Mouse (Mus musculus) embryonic facial prominence, embryonic 12.5 days (tissue): ENCODE data around the gene Tec. TPM values are rescaled to one million over a fixed set of nuclear protein-coding genes. Genes with fewer than 3 reads are reported as not detected.
A peak's percentile ranks its signal among the peaks of the same experiment; 100 is the strongest.

ENCODE experiments used
- ATAC-seq: fragments of 200-750 bp; cut with Nextera tagmentation; 2 replicates; pipeline ENCODE4 v1.8.0; 2017; ENCODE audit not compliant: insufficient number of reproducible peaks, insufficient read depth, low FRiP score, low TSS enrichment
- H3K27ac ChIP-seq: fragments of 300-500 bp; sonication (generic); 2 replicates; pipeline ENCODE4 v1.5.1; 2016; ENCODE audit warnings: mild to moderate bottlenecking
- H3K27me3 ChIP-seq: fragments of 300-500 bp; sonication (generic); 2 replicates; pipeline ENCODE4 v1.6.1; 2016; ENCODE audit warnings: mild to moderate bottlenecking, moderate library complexity
- H3K36me3 ChIP-seq: fragments of 300-500 bp; sonication (generic); 2 replicates; pipeline ENCODE4 v1.6.1; 2016; ENCODE audit warnings: mild to moderate bottlenecking
- H3K4me1 ChIP-seq: fragments of 300-500 bp; sonication (generic); 2 replicates; pipeline ENCODE4 v1.6.1; 2016
- H3K4me2 ChIP-seq: fragments of 300-500 bp; sonication (generic); replicated peaks from 2 replicates; pipeline ENCODE4 v1.6.1; 2016; ENCODE audit warnings: mild to moderate bottlenecking, moderate library complexity
- H3K4me3 ChIP-seq: fragments of 300-500 bp; sonication (generic); 2 replicates; pipeline ENCODE4 v1.5.1; 2016; ENCODE audit warnings: mild to moderate bottlenecking
- H3K9ac ChIP-seq: fragments of 300-500 bp; sonication (generic); 2 replicates; pipeline ENCODE4 v1.6.1; 2016; ENCODE audit warnings: mild to moderate bottlenecking, moderate library complexity
- H3K9me3 ChIP-seq: fragments of 300-500 bp; sonication (generic); 2 replicates; pipeline ENCODE4 v1.6.1; 2016; ENCODE audit warnings: mild to moderate bottlenecking, moderate library complexity
- WGBS: fragments of 180-500 bp; shearing (Covaris S2); methylation state at CpG from one replicate; pipeline ENCODE4 v1.1.7; 2016; 5-methylcytosine and 5-hydroxymethylcytosine counted together
- polyA plus RNA-seq: library from polyadenylated mRNA; unstranded; fragments of >200 nt; fragmentation: Nextera tagmentation; extraction: Ambion mirVana; gene quantifications from 2 replicates; pipeline ENCODE4 v1.2.1, GENCODE M21; 2016

The Tec gene
- polyA plus RNA-seq, 1 experiment from 2014 or later, result 3.3 TPM

- Histone ChIP-seq H3K9ac (no peak overlapping the region), H3K4me1 (no peaks in the 10 kb centered on the region), H3K27me3 (no peaks in the 10 kb centered on the region), H3K27ac (no peak overlapping the region), H3K9me3 (no peaks in the 10 kb centered on the region), H3K4me3 (no peak overlapping the region), H3K36me3 (no peaks in the 10 kb centered on the region), H3K4me2 (no peak overlapping the region)
- WGBS, result 80% methylated on average over 18 of the region's 18 CpGs
- no peak for ATAC-seq
Observed at GRCm38 (mm10) chr5:72904903-72905790, 36.9 kb upstream of the Tec start.

DNA sequence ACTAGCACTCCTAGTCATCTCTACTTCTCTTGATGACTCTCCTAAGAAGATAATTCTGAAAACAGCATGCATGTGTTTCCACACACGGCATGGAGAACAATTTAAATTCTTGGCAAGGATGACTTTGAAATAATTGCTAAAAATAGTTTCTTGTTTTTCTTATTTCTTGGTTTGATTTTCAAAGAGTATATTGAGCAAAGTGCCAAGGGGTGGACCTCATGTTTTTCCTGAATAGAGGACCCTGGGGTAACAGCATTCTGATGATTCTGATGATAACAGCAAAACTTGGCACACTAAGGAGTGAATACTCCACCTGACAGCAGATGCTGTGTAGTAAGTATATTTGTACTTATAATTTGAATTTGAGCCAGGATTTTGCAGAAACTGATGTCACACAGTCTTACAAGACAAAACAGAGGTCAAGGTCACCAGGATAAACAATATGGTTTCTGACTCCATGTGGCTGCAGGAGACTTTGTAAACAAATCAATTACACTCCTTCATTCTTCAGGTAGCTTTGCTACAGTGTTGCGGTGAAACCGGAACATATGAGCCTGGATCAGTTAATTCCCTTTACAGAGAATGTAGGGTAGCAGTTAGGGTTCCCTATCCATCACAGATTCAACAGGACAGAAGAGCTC lies 34.7 kb upstream of the Tec start:
- no peak overlapping the region for H3K27ac ChIP-seq
- H3K36me3 ChIP-seq, result no peaks in the 10 kb centered on the region
- H3K9ac ChIP-seq, result no peak overlapping the region
- H3K27me3 ChIP-seq, result no peaks in the 10 kb centered on the region
- H3K4me3 ChIP-seq, result no peak overlapping the region
- H3K4me2 ChIP-seq, result no peak overlapping the region
- H3K4me1 ChIP-seq, result no peaks in the 10 kb centered on the region
- H3K9me3 ChIP-seq, result no peaks in the 10 kb centered on the region
- ATAC-seq, result no peak
- whole genome bisulfite sequencing, result 82% methylated on average over 3 of the region's 3 CpGs

DNA sequence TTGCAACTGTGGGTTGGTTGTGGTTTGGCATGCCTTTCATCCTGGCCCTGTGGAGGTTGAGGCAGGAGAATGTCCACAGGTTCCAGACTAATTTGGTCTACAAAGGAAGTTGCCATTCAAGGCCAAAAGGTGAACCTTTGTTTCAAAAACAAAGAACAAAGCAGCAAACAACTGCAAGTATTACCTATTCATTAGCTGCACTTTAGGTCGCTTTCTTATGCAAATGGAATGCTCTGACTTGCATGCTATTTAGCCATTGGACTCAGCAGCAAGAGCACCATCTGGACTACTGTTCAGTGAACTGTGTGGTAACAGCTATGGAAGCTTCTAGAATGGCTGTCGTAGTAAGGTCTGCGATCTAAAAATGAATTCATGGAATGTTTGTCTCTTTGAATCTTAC lies 34.0 kb upstream of the Tec start:
- H3K9me3 ChIP-seq, result no peaks in the 10 kb centered on the region
- H3K4me2 ChIP-seq, result no peak overlapping the region
- H3K27ac ChIP-seq, result no peak overlapping the region
- H3K4me1 ChIP-seq, result no peaks in the 10 kb centered on the region
- H3K4me3 ChIP-seq, result no peak overlapping the region
- ATAC-seq, result no peak
- H3K27me3 ChIP-seq, result no peaks in the 10 kb centered on the region
- no peak overlapping the region for H3K9ac ChIP-seq
- WGBS, result 76% methylated on average over 3 of the region's 3 CpGs
- H3K36me3 ChIP-seq, result no peaks in the 10 kb centered on the region

GRCm38 (mm10) chr5:72901866-72902265 lies 33.6 kb upstream of the Tec start:
- WGBS, result 91% methylated on average over 4 of the region's 4 CpGs
- no peak overlapping the region for H3K27ac ChIP-seq
- ATAC-seq, result no peak

GRCm38 (mm10) chr5:72899255-72899654 lies 31.0 kb upstream of the Tec start:
- 88% methylated on average over 8 of the region's 8 CpGs for WGBS

More at GRCm38 (mm10) chr5:72901866-72902265, 33.6 kb upstream of the Tec start:
- no peaks in the 10 kb centered on the region for H3K36me3 ChIP-seq
- no peaks in the 10 kb centered on the region for H3K9me3 ChIP-seq
- no peaks in the 10 kb centered on the region for H3K27me3 ChIP-seq
- no peak overlapping the region for H3K4me3 ChIP-seq
- no peaks in the 10 kb centered on the region for H3K4me1 ChIP-seq
- no peak overlapping the region for H3K9ac ChIP-seq
- no peak overlapping the region for H3K4me2 ChIP-seq

DNA sequence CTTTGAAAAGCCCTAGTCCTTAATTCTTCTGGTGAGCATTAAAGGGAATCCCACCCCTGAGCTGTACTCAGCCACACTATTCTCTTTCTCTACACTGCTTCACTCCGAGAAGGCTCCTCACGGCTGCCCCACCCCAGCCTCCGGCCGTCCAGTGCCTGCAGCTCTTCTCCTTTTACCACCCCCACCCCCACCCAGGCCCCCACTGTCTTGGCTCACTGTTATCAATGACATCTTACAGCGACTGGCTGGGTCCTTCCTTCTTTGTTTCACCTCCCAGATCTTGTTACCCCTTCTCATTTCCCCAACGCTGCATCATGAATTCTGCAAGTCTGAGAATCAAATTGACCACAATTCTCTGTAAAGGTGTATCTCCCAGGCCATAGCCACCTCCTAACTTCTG lies 29.7 kb upstream of the Tec start:
- 47% methylated on average over 6 of the region's 6 CpGs for WGBS
- no peaks in the 10 kb centered on the region for H3K4me1 ChIP-seq
- no peaks in the 10 kb centered on the region for H3K36me3 ChIP-seq
- no peak overlapping the region for H3K27ac ChIP-seq
- no peak for ATAC-seq
- H3K4me3 ChIP-seq, result no peak overlapping the region
- H3K27me3 ChIP-seq, result no peaks in the 10 kb centered on the region
- no peak overlapping the region for H3K9ac ChIP-seq
- no peak overlapping the region for H3K4me2 ChIP-seq
- no peaks in the 10 kb centered on the region for H3K9me3 ChIP-seq

More at GRCm38 (mm10) chr5:72899255-72899654, 31.0 kb upstream of the Tec start:
- no peak overlapping the region for H3K27ac ChIP-seq
- H3K9me3 ChIP-seq, result no peaks in the 10 kb centered on the region
- H3K9ac ChIP-seq, result no peak overlapping the region
- H3K36me3 ChIP-seq, result no peaks in the 10 kb centered on the region
- no peak overlapping the region for H3K4me3 ChIP-seq
- ATAC-seq, result no peak
- no peaks in the 10 kb centered on the region for H3K27me3 ChIP-seq
- no peak overlapping the region for H3K4me2 ChIP-seq
- H3K4me1 ChIP-seq, result no peaks in the 10 kb centered on the region

- 78% methylated on average over 18 of the region's 18 CpGs for WGBS
- H3K27ac ChIP-seq, result no peak overlapping the region
Observed at GRCm38 (mm10) chr5:72896478-72897279, 28.4 kb upstream of the Tec start.

DNA sequence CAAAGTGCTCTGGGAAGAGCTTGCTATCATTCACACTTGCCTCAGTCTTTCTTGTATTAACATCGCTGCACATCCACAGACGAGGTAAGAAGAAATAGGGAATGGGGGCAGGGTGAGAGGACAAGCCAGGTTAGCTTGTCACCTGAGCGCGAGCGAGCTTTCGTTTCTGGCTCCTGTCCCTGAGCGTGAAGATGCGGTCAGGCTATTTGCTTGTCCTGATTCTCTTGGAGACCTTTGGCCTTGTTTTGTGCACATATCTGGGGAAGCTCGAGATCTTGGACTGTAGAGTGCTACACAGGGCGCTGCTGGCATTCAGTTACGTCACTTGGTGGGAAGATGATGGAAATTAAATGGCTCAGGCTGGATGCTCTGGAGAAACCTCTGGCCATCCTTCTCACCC lies 27.0 kb upstream of the Tec start:
- H3K27me3 ChIP-seq, result no peaks in the 10 kb centered on the region
- H3K9me3 ChIP-seq, result no peaks in the 10 kb centered on the region
- no peaks in the 10 kb centered on the region for H3K4me1 ChIP-seq
- no peak overlapping the region for H3K27ac ChIP-seq
- H3K4me2 ChIP-seq, result no peak overlapping the region
- H3K36me3 ChIP-seq, result no peaks in the 10 kb centered on the region
- H3K9ac ChIP-seq, result no peak overlapping the region
- ATAC-seq, result no peak
- no peak overlapping the region for H3K4me3 ChIP-seq
- 90% methylated on average over 11 of the region's 11 CpGs for WGBS

More at GRCm38 (mm10) chr5:72896478-72897279, 28.4 kb upstream of the Tec start:
- no peak overlapping the region for H3K9ac ChIP-seq
- no peak overlapping the region for H3K4me2 ChIP-seq
- H3K4me1 ChIP-seq, result no peaks in the 10 kb centered on the region
- H3K4me3 ChIP-seq, result no peak overlapping the region
- H3K27me3 ChIP-seq, result no peaks in the 10 kb centered on the region
- H3K9me3 ChIP-seq, result no peaks in the 10 kb centered on the region
- ATAC-seq, result 0 out of 2 replicates have a peak, but pooled peaks have one; percentile 15
- H3K36me3 ChIP-seq, result no peaks in the 10 kb centered on the region

- ATAC-seq, result no peak
- Histone ChIP-seq H3K27ac (no peak overlapping the region), H3K9me3 (no peaks in the 10 kb centered on the region), H3K36me3 (no peaks in the 10 kb centered on the region), H3K4me2 (no peak overlapping the region), H3K27me3 (no peaks in the 10 kb centered on the region), H3K4me1 (no peaks in the 10 kb centered on the region), H3K4me3 (no peak overlapping the region), H3K9ac (no peak overlapping the region)
- 53% methylated on average over 5 of the region's 5 CpGs for whole genome bisulfite sequencing
Observed at GRCm38 (mm10) chr5:72893987-72894386, 25.7 kb upstream of the Tec start.

DNA sequence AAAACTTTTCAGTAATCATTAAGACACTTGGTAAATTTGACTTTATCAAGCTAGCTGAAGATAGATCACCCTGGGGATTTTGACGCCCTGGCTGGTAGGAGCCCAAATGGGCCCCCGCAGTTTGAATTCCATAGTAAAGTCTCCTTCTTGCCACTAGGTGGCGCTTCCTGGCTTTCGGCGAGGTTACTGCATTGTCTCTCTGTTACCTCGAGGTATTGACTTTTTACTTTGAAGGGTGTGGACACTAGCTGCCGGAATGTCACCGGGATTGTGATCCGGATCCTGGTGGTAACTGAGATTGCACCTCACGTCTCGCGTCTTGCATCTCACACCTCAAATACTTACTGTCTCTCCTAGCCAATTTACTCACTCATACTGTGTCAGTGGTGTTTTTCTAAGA lies 23.3 kb upstream of the Tec start:
- ATAC-seq, result no peak
- Histone ChIP-seq H3K4me2 (no peak overlapping the region), H3K4me3 (no peak overlapping the region), H3K27me3 (no peaks in the 10 kb centered on the region), H3K4me1 (no peaks in the 10 kb centered on the region), H3K36me3 (no peaks in the 10 kb centered on the region), H3K9me3 (no peaks in the 10 kb centered on the region), H3K27ac (no peak overlapping the region), H3K9ac (no peak overlapping the region)
- WGBS, result 4% methylated on average over 12 of the region's 12 CpGs

GRCm38 (mm10) chr5:72888260-72888659 lies 20.0 kb upstream of the Tec start:
- 92% methylated on average over 7 of the region's 7 CpGs for WGBS
- H3K4me2 ChIP-seq, result no peak overlapping the region
- peak overlapping the region; percentile 15; the same call in 1 of the 2 replicates for H3K9ac ChIP-seq
- H3K4me1 ChIP-seq, result no peaks in the 10 kb centered on the region
- H3K9me3 ChIP-seq, result no peaks in the 10 kb centered on the region
- no peaks in the 10 kb centered on the region for H3K27me3 ChIP-seq
- no peak for ATAC-seq
- H3K27ac ChIP-seq, result no peak overlapping the region
- no peak overlapping the region for H3K4me3 ChIP-seq
- no peaks in the 10 kb centered on the region for H3K36me3 ChIP-seq
